Mouse (Mus musculus) erythroblast, adult 5-6 weeks (primary cell): ENCODE data around the gene Fbxl7. TPM values are rescaled to one million over a fixed set of nuclear protein-coding genes. Genes with fewer than 3 reads are reported as not detected.

Experiments
- ATAC-seq: replicated peaks from 2 replicates; pipeline ENCODE4 v1.8.0; 2016; ENCODE audit warnings: moderate number of reproducible peaks, mild to moderate bottlenecking, moderate TSS enrichment, inconsistent platforms; ENCODE audit not compliant: poor library complexity, low FRiP score, severe bottlenecking
- total RNA-seq, 2 experiments: library from RNA; stranded (forward) in 1 of 2; stranded (reverse) in 1 of 2; fragments of 150-400 nt in 1 of 2; fragments of 200-764, 138-1000 nt in 1 of 2; gene quantifications; 2 replicates each; pipeline versions ENCODE4 v1.2.3 to v1.2.4; 2015 to 2017; ENCODE audit warnings: low replicate concordance in 2 of 2

Fbxl7 gene
- total RNA-seq, 2 experiments from 2014 or later = not detected

DNA sequence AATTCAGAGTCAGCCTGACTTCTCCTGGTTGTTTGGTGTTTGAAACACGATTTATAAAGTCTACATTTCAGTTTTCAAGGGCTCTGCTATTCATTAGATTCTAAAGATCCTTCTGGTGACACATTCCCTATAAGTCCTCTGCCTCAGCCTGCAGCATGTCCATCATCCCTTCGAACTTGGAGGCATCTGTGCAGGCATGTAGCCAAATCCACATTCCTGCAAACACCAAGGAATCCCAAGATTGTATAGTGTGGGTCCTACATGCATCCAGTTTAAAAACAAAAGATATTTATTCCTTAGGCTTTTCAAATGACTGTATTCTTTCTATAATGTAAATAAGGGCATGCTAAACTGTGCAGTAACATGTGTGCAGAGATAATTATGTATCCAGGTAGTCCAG lies 190.4 kb downstream of the Fbxl7 start:
- no peak for ATAC-seq

- no peak for ATAC-seq
Observed at GRCm38 (mm10) chr15:26703156-26703840, 192.1 kb downstream of the Fbxl7 start.

GRCm38 (mm10) chr15:26701949-26702675 lies 193.3 kb downstream of the Fbxl7 start:
- ATAC-seq = no peak

GRCm38 (mm10) chr15:26693075-26693474 lies 202.3 kb downstream of the Fbxl7 start:
- no peak for ATAC-seq

GRCm38 (mm10) chr15:26688472-26689104 lies 206.8 kb downstream of the Fbxl7 start:
- ATAC-seq = no peak

GRCm38 (mm10) chr15:26687729-26688128 lies 207.7 kb downstream of the Fbxl7 start:
- no peak for ATAC-seq

DNA sequence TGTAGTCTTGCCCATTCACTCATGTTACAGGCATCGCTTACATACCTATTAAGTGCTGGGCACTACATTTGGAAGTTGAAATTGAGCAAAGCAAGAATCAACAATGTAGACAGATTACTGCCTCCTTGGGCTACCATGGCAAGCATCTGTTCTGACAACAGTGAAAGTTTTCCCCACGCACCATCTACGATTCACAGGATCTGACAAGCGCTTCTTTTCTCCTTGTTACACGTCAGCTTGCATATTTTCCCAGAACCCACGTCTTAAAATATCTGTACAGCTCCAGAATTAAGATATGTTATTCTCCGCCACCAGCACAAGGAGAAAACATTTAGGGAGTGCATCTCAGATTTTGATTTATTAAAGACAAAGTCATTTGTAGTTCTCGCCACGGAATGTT lies 213.1 kb downstream of the Fbxl7 start:
- ATAC-seq = no peak

GRCm38 (mm10) chr15:26673239-26673859 lies 222.0 kb downstream of the Fbxl7 start:
- ATAC-seq = no peak

DNA sequence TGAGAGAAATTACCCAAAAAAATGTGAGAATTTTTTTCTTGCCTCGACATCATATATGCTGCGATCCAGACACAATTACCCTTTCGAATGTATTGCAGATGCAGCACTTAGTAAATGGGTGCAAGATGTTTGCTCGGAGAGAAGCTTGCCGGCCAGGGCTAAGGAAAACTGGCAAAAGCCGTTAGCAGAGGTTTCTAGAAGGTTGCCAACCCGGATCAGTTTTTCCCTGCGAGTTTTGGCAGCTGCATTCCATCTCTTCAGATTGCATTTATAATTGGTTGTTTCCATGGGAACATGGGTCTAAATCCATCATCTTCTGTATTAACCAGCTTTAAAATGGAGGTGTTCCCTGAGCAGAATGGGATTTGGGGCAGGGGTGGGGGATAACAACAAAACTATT lies 240.4 kb downstream of the Fbxl7 start:
- no peak for ATAC-seq

GRCm38 (mm10) chr15:26642563-26642962 lies 252.8 kb downstream of the Fbxl7 start:
- no peak for ATAC-seq

GRCm38 (mm10) chr15:26639726-26640125 lies 255.7 kb downstream of the Fbxl7 start:
- ATAC-seq = no peak

- ATAC-seq = no peak
Observed at GRCm38 (mm10) chr15:26635591-26635990, 259.8 kb downstream of the Fbxl7 start.

- ATAC-seq = no peak
Observed at GRCm38 (mm10) chr15:26628181-26628580, 267.2 kb downstream of the Fbxl7 start.

DNA sequence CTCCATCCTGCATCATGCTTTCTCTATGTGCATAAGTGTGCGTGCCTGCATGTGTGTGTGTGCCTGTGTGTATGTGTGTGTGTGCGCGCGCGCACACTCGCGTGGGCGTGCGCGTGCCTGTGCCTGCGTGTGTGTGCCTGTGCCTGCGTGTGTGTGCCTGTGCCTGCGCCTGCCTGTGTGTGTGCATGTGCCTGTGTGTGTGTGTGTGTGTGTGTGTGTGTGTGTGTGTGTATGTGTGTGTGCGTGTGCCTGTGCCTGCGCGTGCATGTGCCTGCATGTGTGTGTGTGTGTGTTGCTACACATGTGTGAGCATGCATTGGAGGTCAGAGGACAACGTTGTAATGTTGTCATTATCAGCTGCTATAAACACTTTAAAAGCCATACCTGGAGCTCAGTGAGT lies 272.1 kb downstream of the Fbxl7 start:
- ATAC-seq = no peak

- ATAC-seq = no peak
Observed at GRCm38 (mm10) chr15:26620279-26620678, 275.1 kb downstream of the Fbxl7 start.

GRCm38 (mm10) chr15:26619221-26619620 lies 276.2 kb downstream of the Fbxl7 start:
- no peak for ATAC-seq

- ATAC-seq = no peak
Observed at GRCm38 (mm10) chr15:26596239-26596638, 299.1 kb downstream of the Fbxl7 start.

DNA sequence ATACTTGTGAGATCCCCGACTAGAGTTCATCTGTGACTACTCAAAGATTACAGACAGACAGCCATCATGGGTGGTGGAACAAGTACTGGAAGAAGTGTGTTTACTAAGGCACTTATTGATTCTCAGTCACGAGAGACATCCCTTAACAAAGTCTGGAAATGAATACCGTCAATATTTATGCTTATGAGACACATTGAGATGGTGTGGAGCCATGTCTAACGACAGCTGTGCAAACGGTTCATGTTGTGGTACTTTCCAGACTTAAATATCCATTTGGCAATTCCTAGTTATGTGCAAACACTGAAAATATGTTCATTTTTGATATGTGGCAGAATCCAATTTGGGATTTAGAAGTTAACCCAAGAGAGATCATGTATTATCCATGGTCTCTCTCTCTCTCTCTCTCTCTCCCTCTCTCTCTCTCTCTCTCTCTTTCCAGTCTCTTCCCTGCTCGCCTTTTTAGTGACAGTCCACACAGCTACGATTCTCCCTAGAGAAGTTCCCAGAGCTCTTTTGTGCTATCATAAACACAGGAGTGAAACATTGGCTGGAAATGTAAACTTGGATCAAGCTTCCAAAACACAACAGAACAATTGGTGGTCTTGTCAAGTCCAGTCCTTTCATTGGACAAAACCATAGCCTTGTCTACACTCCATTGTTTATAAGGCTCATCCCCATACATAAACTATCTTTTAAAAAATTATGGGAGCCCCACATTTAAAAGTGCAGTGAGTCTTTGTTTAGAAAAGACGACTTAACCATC lies 315.3 kb downstream of the Fbxl7 start:
- ATAC-seq = no peak

DNA sequence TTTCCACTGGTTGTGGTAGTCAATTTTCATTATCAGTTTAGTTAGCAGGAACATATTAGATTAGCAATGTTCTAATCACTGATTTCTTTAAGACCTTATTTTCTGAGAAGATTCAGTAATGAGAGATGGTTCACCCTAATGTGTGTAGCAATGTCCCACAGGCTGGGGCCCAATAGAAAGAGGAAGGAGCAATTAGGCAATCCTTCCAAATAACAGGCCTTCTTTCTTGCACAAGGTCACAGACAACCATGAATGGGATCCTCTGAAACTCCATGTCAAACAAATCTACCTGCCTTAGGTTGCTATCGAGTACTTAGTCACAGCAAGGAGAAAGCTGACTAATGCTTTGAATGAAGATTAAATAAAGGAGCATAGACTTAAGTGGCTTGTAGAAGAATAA lies 316.9 kb downstream of the Fbxl7 start:
- no peak for ATAC-seq

- no peak for ATAC-seq
Observed at GRCm38 (mm10) chr15:26566076-26566475, 329.3 kb downstream of the Fbxl7 start.
